ENCODE assay signal across 9 mouse cellular contexts in the genomic region with DNA sequence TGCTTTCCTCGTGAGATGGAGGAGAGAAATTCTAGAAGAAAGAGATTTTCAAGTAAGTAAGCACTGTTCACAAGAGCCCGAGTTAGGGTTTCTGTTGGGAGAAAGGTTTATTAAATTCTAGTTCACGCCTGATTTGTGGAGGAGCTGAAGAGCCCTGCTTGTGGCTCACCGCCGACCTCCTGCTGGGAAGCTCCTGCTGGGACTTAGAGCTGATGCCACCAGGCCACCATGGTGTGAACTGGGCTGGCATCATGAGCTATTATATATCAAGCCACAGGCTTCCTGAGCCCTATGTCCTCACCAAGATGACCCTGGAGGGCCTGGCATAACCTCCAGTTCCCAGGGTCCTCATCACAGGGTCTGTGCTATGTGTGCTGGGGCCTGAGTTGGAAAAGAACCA.
"Had no signal": no experiment of that assay in that cellular context is flagged by ENCODE, and none has a peak within 500 bp of the region (broad histone marks: within the 10 kb centered on the region; RNA-seq: fewer than 3 reads in every experiment).

No protein-coding gene starts in this region.

- DNase-seq: kidney, adult 9 months; kidney, postnatal 14 days; lung, embryonic 14.5 days; lung, postnatal 14 days; retina, postnatal 1 day; right cerebral cortex, postnatal 14 days; thymus, postnatal 4 days had no signal

- ATAC-seq: liver, embryonic 12.5 days; midbrain, embryonic 16.5 days had no signal
